Mouse (Mus musculus): ENCODE results near the gene Mapk10. TPM values are rescaled to one million over a fixed set of nuclear protein-coding genes. Genes with fewer than 3 reads are reported as not detected.
"Not testable (repeated sequence)": the region's sequence is repeated elsewhere in the genome, so short reads cannot be mapped to it uniquely, and the experiment has no call there.

Mapk10 gene
- polyA plus RNA-seq, 1 experiment, result 1.2 TPM

DNA sequence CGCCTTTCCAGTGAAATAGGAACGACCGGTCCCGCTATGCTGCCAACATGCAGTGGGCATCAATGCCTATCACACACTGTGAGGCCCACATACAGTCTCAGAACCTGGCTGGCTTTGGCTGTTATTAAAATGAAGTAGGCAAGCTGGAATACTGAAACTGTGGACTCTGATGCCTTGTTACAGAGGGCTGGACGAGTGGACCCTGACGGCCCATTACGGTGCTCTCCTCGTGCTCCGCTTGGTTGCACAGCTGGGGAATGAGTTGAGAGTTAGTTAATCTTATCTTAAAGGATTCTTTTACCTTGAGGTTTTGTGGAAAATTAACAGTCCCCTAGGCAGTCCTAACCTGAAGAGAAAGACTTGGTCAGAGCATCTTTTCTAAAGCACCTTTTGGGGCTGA, 307.6 kb downstream of the Mapk10 start:
- TF ChIP-seq POLR2A (IDR thresholded peaks at IDR 0.05; ENCODE audit: borderline replicate concordance, extremely low read depth, low read depth, low read length), result no peak
- no peak overlapping the region for H3K4me3 ChIP-seq (replicated peaks; ENCODE audit: extremely low read depth, low read depth, low read length)
- H3K4me1 ChIP-seq (ENCODE audit: control insufficient read depth, insufficient read depth, low read length), result no peaks in the 10 kb centered on the region
- 84% methylated on average over 9 of the region's 9 CpGs for WGBS
- no peak for DNase-seq

DNA sequence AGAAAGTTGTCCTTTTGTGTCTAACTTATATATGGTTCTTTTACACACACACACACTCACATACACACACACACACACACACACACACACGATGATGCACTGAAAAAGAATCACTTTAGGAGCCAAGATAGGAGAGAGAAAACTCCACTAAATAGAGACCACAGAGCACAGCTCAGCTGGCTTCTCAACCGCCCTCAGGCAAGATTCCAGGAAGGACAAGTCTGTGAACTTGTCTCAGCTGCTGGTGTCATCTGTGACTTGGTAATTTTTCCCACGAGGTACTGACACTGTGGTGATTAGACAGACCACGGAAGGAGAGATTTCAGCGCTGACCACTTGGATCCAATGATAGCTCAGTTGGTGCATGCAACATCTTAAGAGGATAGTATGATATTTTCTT, 310.0 kb downstream of the Mapk10 start:
- 66% methylated on average over 5 of the region's 5 CpGs for WGBS
- no peak for TF ChIP-seq POLR2A (IDR thresholded peaks at IDR 0.05; ENCODE audit: borderline replicate concordance, extremely low read depth, low read depth, low read length)
- no peak for TF ChIP-seq CTCF (IDR thresholded peaks at IDR 0.05; ENCODE audit: insufficient read depth, low read length)

DNA sequence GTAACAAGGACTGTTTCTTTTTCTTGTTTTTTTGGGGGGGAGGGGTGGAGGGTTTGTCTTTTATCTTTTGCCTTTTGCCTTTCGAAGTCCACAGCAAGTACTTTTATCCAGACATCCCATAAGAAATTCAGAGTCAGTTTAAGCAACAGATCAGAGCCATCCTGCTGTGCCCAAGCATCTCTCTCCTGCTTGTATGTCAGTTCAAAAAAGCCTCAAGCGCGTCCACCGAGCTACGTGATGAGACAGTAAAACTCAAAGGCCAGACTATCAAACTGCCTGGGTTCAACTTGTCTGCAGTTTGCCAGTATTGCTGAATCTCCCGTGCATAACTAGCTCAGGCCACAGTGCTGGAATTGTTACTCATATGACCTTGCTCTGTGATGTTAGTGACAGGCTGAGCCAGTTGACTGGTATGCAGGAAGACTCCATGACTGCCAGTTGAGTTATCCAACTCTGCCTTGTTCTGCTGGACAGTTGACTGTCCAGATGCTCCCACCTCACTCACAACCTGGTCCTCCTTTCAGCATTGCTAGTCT, 311.4 kb downstream of the Mapk10 start:
- TF ChIP-seq POLR2A (IDR thresholded peaks at IDR 0.05; ENCODE audit: borderline replicate concordance, extremely low read depth, low read depth, low read length), result no peak
- no peak for TF ChIP-seq CTCF (IDR thresholded peaks at IDR 0.05; ENCODE audit: insufficient read depth, low read length)
- H3K4me1 ChIP-seq (ENCODE audit: control insufficient read depth, insufficient read depth, low read length), result no peaks in the 10 kb centered on the region
- no peak overlapping the region for H3K4me3 ChIP-seq (replicated peaks; ENCODE audit: extremely low read depth, low read depth, low read length)
- no peak for DNase-seq
- 74% methylated on average over 6 of the region's 6 CpGs for WGBS

More for the DNA sequence above, 310.0 kb downstream of the Mapk10 start:
- Histone ChIP-seq H3K4me3 (replicated peaks; ENCODE audit: extremely low read depth, low read depth, low read length) (no peak overlapping the region), H3K4me1 (ENCODE audit: control insufficient read depth, insufficient read depth, low read length) (no peaks in the 10 kb centered on the region)
- no peak for DNase-seq

DNA sequence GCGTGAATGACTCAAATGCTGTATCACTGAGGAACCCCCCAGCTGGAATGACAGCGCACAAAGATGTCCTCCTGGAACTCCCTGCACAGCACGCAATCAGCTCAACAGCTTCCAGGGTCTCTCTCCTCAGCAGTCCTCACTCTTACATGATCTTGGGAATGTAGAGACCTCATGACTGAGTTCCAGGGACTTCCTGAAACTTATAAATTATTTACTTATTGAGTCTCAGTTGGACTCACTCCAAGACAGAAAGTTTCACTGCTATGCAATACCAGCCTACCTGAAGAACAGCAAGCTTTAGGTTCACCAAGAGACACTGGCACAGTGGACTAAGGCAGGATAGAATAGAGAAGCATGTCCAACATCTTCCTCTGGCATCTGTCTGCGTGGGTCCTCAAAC, 312.8 kb downstream of the Mapk10 start:
- Histone ChIP-seq H3K4me3 (replicated peaks; ENCODE audit: extremely low read depth, low read depth, low read length) (no peak overlapping the region), H3K4me1 (ENCODE audit: control insufficient read depth, insufficient read depth, low read length) (no peaks in the 10 kb centered on the region)
- DNase-seq, result no peak
- TF ChIP-seq CTCF (IDR thresholded peaks at IDR 0.05; ENCODE audit: insufficient read depth, low read length), result no peak
- no peak for TF ChIP-seq POLR2A (IDR thresholded peaks at IDR 0.05; ENCODE audit: borderline replicate concordance, extremely low read depth, low read depth, low read length)
- WGBS, result 79% methylated on average over 4 of the region's 4 CpGs

DNA sequence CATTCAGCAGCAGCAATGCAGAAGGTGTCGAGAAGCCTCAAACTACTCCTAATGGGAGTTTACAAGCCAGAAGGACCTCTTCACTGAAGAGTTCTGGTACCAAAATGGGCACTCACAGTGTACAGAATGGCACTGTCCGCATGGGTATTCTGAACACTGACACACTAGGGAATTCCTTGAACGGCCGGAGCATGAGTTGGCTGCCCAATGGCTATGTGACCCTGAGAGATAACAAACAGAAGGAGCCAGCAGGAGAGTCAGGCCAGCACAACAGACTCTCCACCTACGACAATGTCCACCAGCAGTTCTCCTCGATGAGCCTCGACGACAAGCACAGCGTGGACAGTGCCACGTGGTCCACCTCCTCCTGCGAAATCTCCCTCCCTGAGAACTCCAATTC, 318.9 kb downstream of the Mapk10 start:
- DNase-seq, result no peak
- WGBS, result 92% methylated on average over 11 of the region's 11 CpGs
- no peak overlapping the region for H3K4me3 ChIP-seq (replicated peaks; ENCODE audit: extremely low read depth, low read depth, low read length)
- TF ChIP-seq POLR2A (IDR thresholded peaks at IDR 0.05; ENCODE audit: borderline replicate concordance, extremely low read depth, low read depth, low read length) (no peak), CTCF (IDR thresholded peaks at IDR 0.05; ENCODE audit: insufficient read depth, low read length) (no peak)
- no peaks in the 10 kb centered on the region for H3K4me1 ChIP-seq (ENCODE audit: control insufficient read depth, insufficient read depth, low read length)

DNA sequence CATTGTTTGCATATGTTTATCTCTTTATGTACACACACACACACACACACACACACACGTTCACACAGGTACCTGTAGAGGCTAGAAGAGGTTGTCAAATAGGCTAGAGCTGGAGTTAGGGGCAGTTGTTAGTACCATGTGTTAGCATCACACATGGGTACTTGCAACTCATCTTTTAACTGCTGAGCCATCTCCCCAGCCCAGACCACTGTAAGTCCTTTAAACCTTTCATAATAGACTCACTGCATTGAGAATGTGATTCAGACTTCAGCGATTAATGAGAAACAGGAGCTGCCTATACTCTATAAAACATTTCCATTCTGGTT, 322.0 kb downstream of the Mapk10 start:
- no peak for DNase-seq
- Histone ChIP-seq H3K4me1 (ENCODE audit: control insufficient read depth, insufficient read depth, low read length) (no peaks in the 10 kb centered on the region), H3K4me3 (replicated peaks; ENCODE audit: extremely low read depth, low read depth, low read length) (no peak overlapping the region)
- TF ChIP-seq POLR2A (IDR thresholded peaks at IDR 0.05; ENCODE audit: borderline replicate concordance, extremely low read depth, low read depth, low read length) (no peak), CTCF (IDR thresholded peaks at IDR 0.05; ENCODE audit: insufficient read depth, low read length) (no peak)
- WGBS, result 81% methylated on average over 2 of the region's 2 CpGs

DNA sequence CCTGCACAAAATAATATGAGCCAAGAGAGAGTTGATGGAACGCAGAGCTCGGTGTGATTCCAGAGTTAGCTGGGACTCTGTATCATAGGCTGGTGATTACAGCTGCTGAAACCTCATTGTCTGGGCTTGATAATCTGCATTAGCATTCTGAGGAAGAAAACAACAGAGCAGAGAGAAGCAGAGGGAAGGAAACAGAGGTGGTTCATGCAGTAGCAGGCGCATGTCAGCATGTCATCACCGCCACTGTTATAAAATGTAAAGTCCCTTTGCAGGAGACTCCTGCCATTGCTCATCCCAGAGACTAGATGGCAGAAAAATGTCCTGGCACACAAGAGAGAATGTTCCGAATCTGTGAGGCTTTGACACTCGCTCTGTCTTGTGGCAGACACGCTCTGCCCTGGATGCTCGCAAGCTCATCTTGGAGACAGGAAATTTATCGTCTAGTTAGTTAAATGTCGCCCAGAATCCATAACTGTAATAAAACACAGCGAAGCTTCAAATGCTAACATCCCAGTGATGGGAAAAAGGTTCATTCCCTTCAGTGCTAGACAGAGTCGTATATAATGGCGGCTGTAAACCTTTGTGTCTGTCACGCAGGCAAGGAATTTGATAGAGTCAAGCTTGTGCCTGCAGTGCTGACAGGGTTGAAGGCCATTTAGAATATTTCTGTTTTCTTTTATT, 322.5 kb downstream of the Mapk10 start:
- no peak for DNase-seq

DNA sequence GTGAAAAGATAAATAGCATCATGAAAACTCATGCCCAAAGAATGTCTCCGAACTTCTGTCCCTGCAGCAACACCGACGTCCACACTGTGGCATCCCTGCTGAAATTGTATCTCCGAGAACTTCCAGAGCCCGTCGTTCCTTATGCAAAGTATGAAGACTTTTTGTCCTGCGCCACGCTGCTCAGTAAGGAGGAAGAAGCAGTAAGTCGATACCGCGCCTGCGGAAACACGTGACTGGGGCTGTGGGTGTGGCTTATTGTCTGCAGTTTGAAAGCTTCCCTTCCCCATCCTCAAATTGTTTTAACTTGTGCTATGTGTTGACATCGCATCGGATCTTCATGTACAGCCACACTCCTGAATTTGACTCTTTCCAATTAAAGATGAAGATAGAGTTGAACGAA, 335.5 kb downstream of the Mapk10 start:
- 69% methylated on average over 16 of the region's 16 CpGs for WGBS
- DNase-seq, result no peak
- no peaks in the 10 kb centered on the region for H3K4me1 ChIP-seq (ENCODE audit: control insufficient read depth, insufficient read depth, low read length)
- no peak for TF ChIP-seq POLR2A (IDR thresholded peaks at IDR 0.05; ENCODE audit: borderline replicate concordance, extremely low read depth, low read depth, low read length)
- no peak for TF ChIP-seq CTCF (IDR thresholded peaks at IDR 0.05; ENCODE audit: insufficient read depth, low read length)
- H3K4me3 ChIP-seq (replicated peaks; ENCODE audit: extremely low read depth, low read depth, low read length), result no peak overlapping the region

More for the DNA sequence above, 322.5 kb downstream of the Mapk10 start:
- Histone ChIP-seq H3K4me1 (ENCODE audit: control insufficient read depth, insufficient read depth, low read length) (no peaks in the 10 kb centered on the region), H3K4me3 (replicated peaks; ENCODE audit: extremely low read depth, low read depth, low read length) (no peak overlapping the region)
- TF ChIP-seq POLR2A (IDR thresholded peaks at IDR 0.05; ENCODE audit: borderline replicate concordance, extremely low read depth, low read depth, low read length), result no peak
- TF ChIP-seq CTCF (IDR thresholded peaks at IDR 0.05; ENCODE audit: insufficient read depth, low read length), result no peak
- 87% methylated on average over 14 of the region's 14 CpGs for WGBS

DNA sequence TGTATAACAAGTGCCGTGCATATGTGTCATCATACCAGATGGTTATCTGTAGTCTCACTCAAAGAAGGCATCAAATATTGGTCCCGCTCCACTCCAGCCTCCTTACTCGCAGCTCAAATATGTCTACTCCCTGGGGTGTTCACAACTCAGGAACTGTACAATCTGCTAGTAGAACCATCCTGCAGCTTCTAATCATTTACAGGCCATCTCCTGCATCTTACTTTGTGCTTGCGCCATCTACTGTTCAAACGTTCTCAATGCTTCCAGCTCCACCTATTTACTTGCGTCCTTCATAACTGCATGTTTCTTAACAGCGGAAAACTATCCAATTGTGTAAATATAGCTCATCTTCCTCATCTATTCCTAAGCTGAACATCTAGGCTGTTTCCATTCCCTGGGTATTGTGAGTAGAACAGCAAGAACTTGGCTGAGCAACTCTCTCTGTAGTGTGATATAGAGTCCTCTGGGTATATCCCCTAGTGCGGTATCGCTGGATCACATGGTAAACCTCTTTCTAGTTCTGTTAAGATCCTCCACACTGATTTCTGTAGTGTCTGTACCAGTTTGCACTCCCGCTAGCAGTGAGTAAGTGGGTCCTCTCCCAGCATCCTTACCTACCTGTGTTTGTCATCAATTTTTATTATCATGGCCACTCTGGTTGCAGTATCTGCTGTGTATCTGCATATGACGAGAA, 336.4 kb downstream of the Mapk10 start:
- Histone ChIP-seq H3K4me3 (replicated peaks; ENCODE audit: extremely low read depth, low read depth, low read length) (no peak overlapping the region), H3K4me1 (ENCODE audit: control insufficient read depth, insufficient read depth, low read length) (no peaks in the 10 kb centered on the region)
- TF ChIP-seq CTCF (IDR thresholded peaks at IDR 0.05; ENCODE audit: insufficient read depth, low read length), result no peak
- no peak for TF ChIP-seq POLR2A (IDR thresholded peaks at IDR 0.05; ENCODE audit: borderline replicate concordance, extremely low read depth, low read depth, low read length)
- 38% methylated on average over 11 of the region's 11 CpGs for WGBS
- DNase-seq, result no peak

DNA sequence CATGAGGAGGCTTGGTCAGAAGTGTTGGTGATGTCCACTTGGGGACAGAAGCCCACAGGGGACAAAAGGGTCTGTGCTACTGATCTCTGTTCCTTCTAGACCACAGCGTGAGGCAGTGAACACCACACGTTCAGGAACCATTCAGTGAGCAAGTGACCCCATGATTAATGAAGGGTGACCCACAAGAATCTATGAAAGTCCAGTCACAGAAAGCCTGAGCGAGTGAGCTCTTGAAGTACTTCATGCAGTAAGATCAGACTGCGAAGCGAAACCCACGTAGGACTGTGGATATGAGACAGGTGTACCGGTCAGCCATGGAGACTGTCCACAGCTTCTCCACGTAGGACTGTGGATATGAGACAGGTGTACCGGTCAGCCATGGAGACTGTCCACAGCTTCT, 338.1 kb downstream of the Mapk10 start:
- H3K4me1 ChIP-seq (ENCODE audit: control insufficient read depth, insufficient read depth, low read length); DNase-seq; H3K4me3 ChIP-seq (replicated peaks; ENCODE audit: extremely low read depth, low read depth, low read length): not testable (repeated sequence)
- 88% methylated on average over 9 of the region's 9 CpGs for WGBS
